Mouse (Mus musculus): ENCODE measurements at regions not wholly inside any gene's neighbourhood (a gene's known extent, or its start where the extent isn't known, plus 50 kb on each side); places are given as distances from the start of the nearest gene placed in this dataset.
"Not testable (repeated sequence)": the region's sequence is repeated elsewhere in the genome, so short reads cannot be mapped to it uniquely, and the experiment has no call there.

DNA sequence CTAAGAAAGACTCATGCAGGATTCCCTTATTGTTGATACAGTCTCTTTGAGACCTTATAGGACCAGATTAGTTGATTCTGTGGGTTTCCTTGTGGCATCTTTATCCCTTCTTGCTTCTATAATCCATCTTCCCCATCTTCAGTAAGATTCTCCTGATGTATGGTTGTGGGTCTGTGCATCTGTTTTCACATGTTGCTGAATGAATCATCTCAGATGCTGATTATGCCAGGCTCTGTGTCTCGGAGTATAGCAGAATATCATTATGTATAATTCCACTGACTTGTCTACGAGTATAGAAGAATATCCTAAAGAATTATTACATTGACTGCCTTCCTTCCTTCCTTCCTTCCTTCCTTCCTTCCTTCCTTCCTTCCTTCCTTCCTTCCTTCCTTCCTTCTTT, 1087.8 kb upstream of the Gje1 start:
- Histone ChIP-seq H3K9ac (ENCODE audit: low read depth, low read length) (no peak overlapping the region), H3K27me3 (replicated peaks; ENCODE audit: control insufficient read depth, insufficient read depth, low read length) (no peaks in the 10 kb centered on the region), H3K9me3 (ENCODE audit: control insufficient read depth) (no peaks in the 10 kb centered on the region), H3K4me1 (replicated peaks; ENCODE audit: control insufficient read depth, insufficient read depth, low read length) (no peaks in the 10 kb centered on the region), H3K36me3 (ENCODE audit: control insufficient read depth, insufficient read depth) (no peaks in the 10 kb centered on the region), H3K4me2 (replicated peaks; ENCODE audit: low read depth) (no peak overlapping the region), H3K4me3 (ENCODE audit: low read depth, low read length) (no peak overlapping the region), H3K27ac (ENCODE audit: low read depth, low read length) (no peak overlapping the region)
- TF ChIP-seq CTCF (IDR thresholded peaks at IDR 0.05; ENCODE audit: low read depth): no peak
- 78% methylated on average over 2 of the region's 2 CpGs for WGBS
- no peak for ATAC-seq

DNA sequence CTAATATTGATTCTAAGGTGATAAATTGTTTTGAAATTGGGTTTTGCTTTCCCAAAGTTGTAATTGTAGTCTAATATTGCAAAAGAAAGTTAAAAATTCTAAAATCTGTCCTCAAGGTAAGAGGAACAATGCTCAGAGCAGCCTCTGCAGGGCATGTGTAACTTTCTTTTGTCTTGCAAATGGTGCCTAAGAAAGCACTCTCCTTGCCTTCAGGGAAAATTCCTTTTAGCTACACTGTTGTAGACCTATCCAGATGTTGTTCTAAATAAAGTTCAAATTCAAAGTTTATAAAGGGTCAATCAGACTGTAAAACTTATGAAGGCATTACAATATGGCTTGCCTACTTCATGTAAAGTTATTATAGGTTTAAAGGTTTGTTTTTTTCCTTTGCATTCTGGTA, 1075.2 kb upstream of the Gje1 start:
- not testable (repeated sequence) for H3K4me3 ChIP-seq (ENCODE audit: low read depth, low read length); H3K4me1 ChIP-seq (replicated peaks; ENCODE audit: control insufficient read depth, insufficient read depth, low read length); H3K27me3 ChIP-seq (replicated peaks; ENCODE audit: control insufficient read depth, insufficient read depth, low read length); H3K27ac ChIP-seq (ENCODE audit: low read depth, low read length); H3K36me3 ChIP-seq (ENCODE audit: control insufficient read depth, insufficient read depth); H3K4me2 ChIP-seq (replicated peaks; ENCODE audit: low read depth); H3K9me3 ChIP-seq (ENCODE audit: control insufficient read depth); ATAC-seq; H3K9ac ChIP-seq (ENCODE audit: low read depth, low read length)

DNA sequence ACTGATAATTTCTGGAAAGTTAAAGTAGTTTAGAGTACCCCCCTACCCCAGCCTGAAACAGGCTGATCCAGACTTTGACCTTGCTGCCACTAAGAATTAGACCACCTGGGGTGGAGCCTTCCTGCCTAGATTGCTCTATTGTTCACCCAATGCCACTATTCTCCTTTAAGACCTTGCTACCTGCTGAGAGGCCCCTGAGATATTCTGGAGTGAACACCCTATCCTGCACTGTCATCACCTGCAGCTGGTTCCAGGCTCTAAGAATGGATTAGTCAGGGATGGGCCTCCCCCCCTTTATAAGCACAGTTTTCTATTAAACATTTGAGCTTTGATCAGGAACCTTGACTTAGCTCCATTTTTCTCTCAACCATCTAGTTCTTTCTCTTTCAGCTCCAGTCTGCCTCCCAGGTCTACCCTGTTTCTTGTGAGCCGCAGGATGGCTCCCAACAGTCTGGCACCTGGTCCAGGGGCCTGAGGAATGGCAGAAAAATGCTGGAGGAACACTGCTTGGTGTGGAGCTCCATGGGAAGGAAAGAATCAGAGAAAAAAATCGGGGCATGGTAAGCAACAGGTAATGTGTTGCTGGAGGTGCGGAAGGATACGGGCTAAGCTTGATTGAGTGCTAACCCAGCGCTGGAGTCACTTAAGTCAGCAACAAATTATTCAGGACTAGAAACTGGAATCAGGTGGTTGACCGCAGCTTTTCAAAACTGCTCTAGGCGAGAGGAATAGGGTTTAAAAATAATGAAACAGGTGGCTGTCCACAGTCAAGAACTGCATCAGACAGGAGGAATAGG, 1073.7 kb upstream of the Gje1 start:
- Histone ChIP-seq H3K27ac (ENCODE audit: low read depth, low read length) (no peak overlapping the region), H3K4me3 (ENCODE audit: low read depth, low read length) (no peak overlapping the region), H3K9ac (ENCODE audit: low read depth, low read length) (no peak overlapping the region), H3K4me2 (replicated peaks; ENCODE audit: low read depth) (no peak overlapping the region), H3K27me3 (replicated peaks; ENCODE audit: control insufficient read depth, insufficient read depth, low read length) (no peaks in the 10 kb centered on the region), H3K4me1 (replicated peaks; ENCODE audit: control insufficient read depth, insufficient read depth, low read length) (no peaks in the 10 kb centered on the region), H3K36me3 (ENCODE audit: control insufficient read depth, insufficient read depth) (no peaks in the 10 kb centered on the region), H3K9me3 (ENCODE audit: control insufficient read depth) (no peaks in the 10 kb centered on the region)
- ATAC-seq: no peak
- TF ChIP-seq CTCF (IDR thresholded peaks at IDR 0.05; ENCODE audit: low read depth): no peak
- 57% methylated on average over 7 of the region's 7 CpGs for WGBS

DNA sequence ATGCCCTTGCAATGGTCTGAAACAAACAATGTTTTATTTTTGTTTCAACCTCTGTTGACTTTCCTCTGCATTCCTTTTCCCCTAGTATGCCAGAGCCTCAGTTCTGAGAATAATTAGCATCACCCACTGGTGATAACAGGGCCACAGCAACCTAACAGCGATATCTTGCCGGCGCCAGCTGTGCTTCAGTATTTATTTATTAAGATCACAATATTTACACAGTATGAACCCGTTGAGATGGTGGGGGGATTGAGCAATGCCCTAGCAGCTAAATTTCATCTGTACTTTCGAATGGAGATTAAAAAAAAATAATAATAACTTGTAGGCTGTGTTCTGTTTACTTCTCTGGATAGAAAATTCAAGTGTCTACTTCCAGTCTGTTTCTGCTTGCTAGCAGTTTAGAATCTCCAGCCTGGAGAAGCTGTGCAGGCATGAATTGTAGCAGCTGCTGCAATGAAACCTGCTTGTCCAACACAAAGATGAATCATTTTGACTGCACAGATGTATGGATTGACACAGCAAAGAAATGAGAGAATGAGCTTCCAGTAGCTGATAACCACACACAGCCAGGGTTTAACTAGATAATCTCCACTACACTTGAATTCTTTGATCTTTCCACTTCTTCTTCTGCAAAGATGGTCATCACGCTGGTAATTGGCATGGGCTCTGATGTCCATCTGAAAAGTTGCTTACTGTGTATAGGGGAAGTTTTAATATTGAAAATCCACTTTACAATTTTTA, 1042.1 kb upstream of the Gje1 start:
- no peak overlapping the region for H3K4me3 ChIP-seq (ENCODE audit: low read depth, low read length)
- no peak for ATAC-seq
- no peaks in the 10 kb centered on the region for H3K9me3 ChIP-seq (ENCODE audit: control insufficient read depth)
- H3K9ac ChIP-seq (ENCODE audit: low read depth, low read length): no peak overlapping the region
- H3K36me3 ChIP-seq (ENCODE audit: control insufficient read depth, insufficient read depth): no peaks in the 10 kb centered on the region
- H3K27ac ChIP-seq (ENCODE audit: low read depth, low read length): no peak overlapping the region
- no peak overlapping the region for H3K4me2 ChIP-seq (replicated peaks; ENCODE audit: low read depth)
- 20% methylated on average over 6 of the region's 6 CpGs for WGBS
- no peaks in the 10 kb centered on the region for H3K4me1 ChIP-seq (replicated peaks; ENCODE audit: control insufficient read depth, insufficient read depth, low read length)
- TF ChIP-seq CTCF (IDR thresholded peaks at IDR 0.05; ENCODE audit: low read depth): 0 out of 2 replicates have a peak, but pooled peaks have one; percentile 11
- H3K27me3 ChIP-seq (replicated peaks; ENCODE audit: control insufficient read depth, insufficient read depth, low read length): no peaks in the 10 kb centered on the region

DNA sequence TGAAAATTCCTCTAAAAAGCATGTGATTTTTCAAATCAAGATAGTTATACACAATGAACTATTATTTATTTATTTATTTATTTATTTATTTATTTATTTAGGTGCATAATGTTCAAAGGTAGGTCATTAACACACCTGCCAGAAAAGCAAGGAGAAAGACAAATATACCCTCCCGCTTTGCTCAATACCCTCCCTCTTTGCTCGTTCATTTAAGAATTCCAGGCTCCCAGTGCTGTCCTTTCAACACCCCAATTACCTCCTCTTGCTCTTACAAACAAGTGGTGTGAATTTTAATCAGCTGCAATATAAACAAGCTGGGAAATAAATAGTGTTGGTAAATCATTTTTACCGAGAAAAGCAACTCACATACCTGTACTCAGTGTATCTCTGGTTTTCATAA, 1041.6 kb upstream of the Gje1 start:
- no peaks in the 10 kb centered on the region for H3K4me1 ChIP-seq (replicated peaks; ENCODE audit: control insufficient read depth, insufficient read depth, low read length)
- H3K27ac ChIP-seq (ENCODE audit: low read depth, low read length): no peak overlapping the region
- no peak for ATAC-seq
- no peak overlapping the region for H3K4me2 ChIP-seq (replicated peaks; ENCODE audit: low read depth)
- 31% methylated on average over 3 of the region's 3 CpGs for WGBS
- H3K27me3 ChIP-seq (replicated peaks; ENCODE audit: control insufficient read depth, insufficient read depth, low read length): no peaks in the 10 kb centered on the region
- H3K9me3 ChIP-seq (ENCODE audit: control insufficient read depth): no peaks in the 10 kb centered on the region
- no peaks in the 10 kb centered on the region for H3K36me3 ChIP-seq (ENCODE audit: control insufficient read depth, insufficient read depth)
- no peak for TF ChIP-seq CTCF (IDR thresholded peaks at IDR 0.05; ENCODE audit: low read depth)
- H3K9ac ChIP-seq (ENCODE audit: low read depth, low read length): no peak overlapping the region
- H3K4me3 ChIP-seq (ENCODE audit: low read depth, low read length): no peak overlapping the region

DNA sequence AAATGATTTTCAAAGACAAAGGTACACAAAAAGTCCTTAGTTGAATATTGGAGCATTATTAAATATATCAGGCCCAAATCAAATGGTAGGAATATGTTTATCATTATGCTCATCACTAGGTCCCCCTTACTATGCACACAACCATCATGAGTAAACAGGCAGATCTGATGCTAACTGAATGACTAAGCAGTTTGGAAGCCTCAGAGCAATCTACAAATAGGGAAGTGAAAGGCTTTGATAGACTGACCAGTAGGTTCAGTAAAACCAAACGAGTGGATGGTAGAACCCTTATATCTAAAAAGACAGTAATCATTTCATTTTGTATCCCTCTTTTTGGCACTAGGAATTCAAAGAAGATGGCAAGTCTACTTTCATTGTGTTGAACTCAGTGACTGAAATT, 1039.5 kb upstream of the Gje1 start:
- TF ChIP-seq CTCF (IDR thresholded peaks at IDR 0.05; ENCODE audit: low read depth): no peak

More for the DNA sequence above, 1039.5 kb upstream of the Gje1 start:
- Histone ChIP-seq H3K27ac (ENCODE audit: low read depth, low read length) (no peak overlapping the region), H3K27me3 (replicated peaks; ENCODE audit: control insufficient read depth, insufficient read depth, low read length) (no peaks in the 10 kb centered on the region), H3K4me3 (ENCODE audit: low read depth, low read length) (no peak overlapping the region), H3K4me2 (replicated peaks; ENCODE audit: low read depth) (no peak overlapping the region), H3K9me3 (ENCODE audit: control insufficient read depth) (no peaks in the 10 kb centered on the region), H3K4me1 (replicated peaks; ENCODE audit: control insufficient read depth, insufficient read depth, low read length) (no peaks in the 10 kb centered on the region), H3K9ac (ENCODE audit: low read depth, low read length) (no peak overlapping the region), H3K36me3 (ENCODE audit: control insufficient read depth, insufficient read depth) (no peaks in the 10 kb centered on the region)
- 44% methylated on average over 1 of the region's 1 CpGs for WGBS
- ATAC-seq: no peak
